Mouse (Mus musculus) midbrain, embryonic 10.5 days (tissue): ENCODE data around the gene Stk24. TPM values are rescaled to one million over a fixed set of nuclear protein-coding genes. Genes with fewer than 3 reads are reported as not detected.

Experiments
- DNase-seq: peaks from one replicate; pipeline ENCODE4 v3.0.0-alpha.2; 2017; ENCODE audit warnings: low spot score
- H3K27ac ChIP-seq: fragments of 300-500 bp; sonication (generic); replicated peaks from 2 replicates; pipeline ENCODE4 v1.5.1; 2016; ENCODE audit warnings: mild to moderate bottlenecking
- H3K27me3 ChIP-seq: fragments of 300-500 bp; sonication (generic); 2 replicates; pipeline ENCODE4 v1.6.1; 2016; ENCODE audit warnings: low read depth, mild to moderate bottlenecking; ENCODE audit not compliant: poor library complexity, severe bottlenecking
- H3K36me3 ChIP-seq: fragments of 300-500 bp; sonication (generic); 2 replicates; pipeline ENCODE4 v1.6.1; 2016; ENCODE audit warnings: mild to moderate bottlenecking, moderate library complexity
- H3K4me1 ChIP-seq: fragments of 300-500 bp; sonication (generic); 2 replicates; pipeline ENCODE4 v1.6.1; 2016
- H3K4me3 ChIP-seq: fragments of 300-500 bp; sonication (generic); 2 replicates; pipeline ENCODE4 v1.5.1; 2016; ENCODE audit warnings: mild to moderate bottlenecking, moderate library complexity
- H3K9me3 ChIP-seq: fragments of 300-500 bp; sonication (generic); replicated peaks from 2 replicates; pipeline ENCODE4 v1.6.1; 2016; ENCODE audit warnings: mild to moderate bottlenecking
- WGBS: fragments of 180-500 bp; shearing (Covaris S2); methylation state at CpG from one replicate; pipeline ENCODE4 v1.1.7; 2016; 5-methylcytosine and 5-hydroxymethylcytosine counted together
- polyA plus RNA-seq: library from polyadenylated mRNA; unstranded; fragments of >200 nt; fragmentation: Nextera tagmentation; extraction: Ambion mirVana; gene quantifications from 2 replicates; pipeline ENCODE4 v1.2.1, GENCODE M21; 2016

Stk24 gene
- polyA plus RNA-seq, 1 experiment from 2014 or later: 36.8 TPM

DNA sequence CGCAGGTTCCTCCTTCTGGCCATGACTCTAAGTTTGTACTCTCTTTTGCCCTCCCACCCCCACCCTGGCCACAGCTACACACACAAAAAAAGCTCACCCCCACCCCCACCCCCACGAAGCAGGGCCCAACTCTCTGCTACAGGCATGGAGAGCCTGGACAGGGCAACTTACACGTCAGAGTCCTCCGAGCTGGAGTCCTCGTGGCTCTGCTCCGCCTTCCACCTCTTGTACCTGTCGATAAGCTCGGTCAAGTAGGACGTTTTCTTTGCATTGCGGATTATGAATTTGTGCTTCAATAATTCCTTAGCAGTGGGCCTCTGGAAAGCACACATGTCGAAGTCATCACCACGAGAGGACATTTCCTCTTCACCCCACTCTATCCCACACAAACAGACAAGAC, 85.3 kb downstream of the Stk24 start:
- H3K36me3 ChIP-seq: peaks cover 91% of the 10 kb centered on the region
- no peaks in the 10 kb centered on the region for H3K4me1 ChIP-seq
- DNase-seq: no peak
- WGBS: 94% methylated on average over 12 of the region's 12 CpGs
- H3K27ac ChIP-seq: no peak overlapping the region
- H3K27me3 ChIP-seq: no peaks in the 10 kb centered on the region
- no peak overlapping the region for H3K4me3 ChIP-seq
- H3K9me3 ChIP-seq: no peaks in the 10 kb centered on the region

GRCm38 (mm10) chr14:121292391-121292790, 87.4 kb downstream of the Stk24 start:
- 94% methylated on average over 3 of the region's 3 CpGs for WGBS
- no peaks in the 10 kb centered on the region for H3K27me3 ChIP-seq
- no peak overlapping the region for H3K4me3 ChIP-seq
- no peaks in the 10 kb centered on the region for H3K9me3 ChIP-seq
- H3K27ac ChIP-seq: no peak overlapping the region
- no peaks in the 10 kb centered on the region for H3K4me1 ChIP-seq
- no peak for DNase-seq
- H3K36me3 ChIP-seq: peaks cover 90% of the 10 kb centered on the region

DNA sequence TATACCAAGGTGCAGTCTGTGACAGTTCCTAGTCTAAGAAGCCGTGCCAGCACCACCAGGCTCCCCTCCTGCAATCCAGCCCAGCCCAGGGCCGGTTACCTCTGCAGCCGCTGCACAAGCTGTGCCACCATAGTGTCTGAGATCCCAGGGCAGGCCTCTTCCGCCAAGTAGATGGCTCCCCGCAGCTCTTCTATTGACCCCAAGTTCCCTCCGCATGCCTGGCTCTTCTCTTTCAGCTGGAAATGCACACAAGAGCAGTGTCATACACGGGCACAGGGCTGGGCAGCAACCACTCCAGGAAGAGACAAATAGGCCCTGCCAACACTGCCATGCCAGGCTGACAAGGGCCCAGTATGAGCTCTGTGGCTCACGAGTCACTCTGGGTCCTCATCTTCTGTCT, 87.9 kb downstream of the Stk24 start:
- 94% methylated on average over 8 of the region's 8 CpGs for WGBS
- Histone ChIP-seq H3K36me3 (peaks cover 90% of the 10 kb centered on the region), H3K9me3 (no peaks in the 10 kb centered on the region), H3K4me3 (no peak overlapping the region), H3K27me3 (no peaks in the 10 kb centered on the region), H3K4me1 (no peaks in the 10 kb centered on the region), H3K27ac (no peak overlapping the region)
- no peak for DNase-seq

DNA sequence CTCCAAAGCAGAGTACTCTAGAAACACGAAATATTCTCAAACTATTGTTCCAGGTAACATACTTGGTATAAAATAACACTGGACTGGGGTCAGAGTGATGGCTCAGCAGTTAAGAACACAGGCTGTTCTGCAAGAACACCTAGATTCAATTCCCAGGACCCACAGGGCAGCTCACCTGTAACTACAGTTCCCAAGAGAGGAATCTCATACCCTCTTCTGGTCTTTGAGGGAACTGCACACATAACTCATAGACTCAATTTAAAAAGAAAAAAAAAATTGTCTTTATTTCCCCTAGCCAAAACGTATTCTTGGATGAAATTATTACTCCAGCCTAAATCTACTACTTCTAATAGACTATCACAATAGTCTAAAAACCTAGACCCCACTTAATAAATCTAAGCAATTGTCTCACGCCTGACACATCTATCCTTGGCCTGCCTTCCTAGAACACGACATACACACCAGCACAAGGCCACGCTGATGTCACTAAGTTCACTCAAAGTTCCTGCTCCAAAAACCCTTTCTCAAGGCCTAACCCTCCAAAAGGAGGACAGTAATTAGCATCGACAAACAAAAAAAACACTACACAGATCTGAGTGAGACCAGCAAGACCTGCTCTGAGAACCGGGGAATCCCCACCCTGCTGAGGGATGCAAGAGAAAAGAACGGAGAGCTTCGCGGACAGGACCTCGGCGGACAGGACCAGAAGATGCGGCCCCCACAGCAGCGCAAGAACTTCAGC, 94.3 kb downstream of the Stk24 start:
- Histone ChIP-seq H3K27me3 (no peaks in the 10 kb centered on the region), H3K4me1 (no peaks in the 10 kb centered on the region), H3K4me3 (no peak overlapping the region), H3K9me3 (no peaks in the 10 kb centered on the region), H3K36me3 (peaks cover 91% of the 10 kb centered on the region), H3K27ac (no peak overlapping the region)
- DNase-seq: no peak
- 96% methylated on average over 14 of the region's 14 CpGs for WGBS

GRCm38 (mm10) chr14:121281336-121281710, 98.5 kb downstream of the Stk24 start:
- no peak overlapping the region for H3K27ac ChIP-seq
- H3K4me1 ChIP-seq: no peaks in the 10 kb centered on the region
- H3K36me3 ChIP-seq: peaks cover 78% of the 10 kb centered on the region
- H3K27me3 ChIP-seq: no peaks in the 10 kb centered on the region
- no peaks in the 10 kb centered on the region for H3K9me3 ChIP-seq
- no peak for DNase-seq
- H3K4me3 ChIP-seq: no peak overlapping the region

DNA sequence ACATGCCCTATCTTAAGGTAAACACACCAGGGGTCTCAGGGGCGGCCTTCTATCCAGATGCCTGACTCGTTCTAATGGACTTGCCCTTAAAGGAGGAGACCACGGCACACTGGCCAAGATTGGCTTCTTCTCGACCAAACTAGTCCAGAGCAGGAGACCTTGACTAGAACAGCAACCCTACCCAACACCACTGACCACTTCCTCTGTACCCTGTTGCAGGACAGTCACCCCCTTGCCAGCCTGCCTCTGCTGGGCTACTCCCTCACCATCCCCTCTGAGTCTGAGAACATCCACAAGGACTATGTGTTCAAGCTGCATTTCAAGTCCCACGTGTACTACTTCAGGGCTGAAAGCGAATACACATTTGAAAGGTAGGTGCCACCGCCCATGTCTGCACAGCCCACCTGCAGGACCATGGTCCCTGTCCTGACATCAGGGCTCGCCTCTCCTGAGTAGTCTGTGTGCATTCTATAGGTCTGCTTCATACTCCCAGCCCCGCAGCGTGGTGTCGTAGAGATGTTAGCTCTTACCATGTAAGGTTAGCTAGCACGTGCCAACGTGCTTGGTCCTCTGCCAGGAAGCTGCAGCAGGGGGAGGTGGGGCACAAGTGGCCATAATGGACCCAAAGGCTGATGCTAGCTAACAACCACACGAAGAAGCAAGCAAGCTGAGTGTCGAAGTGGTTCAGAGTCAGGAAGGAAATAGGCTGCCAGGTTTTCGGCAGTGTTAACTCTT, 99.0 kb downstream of the Stk24 start:
- no peaks in the 10 kb centered on the region for H3K9me3 ChIP-seq
- H3K4me1 ChIP-seq: no peaks in the 10 kb centered on the region
- no peaks in the 10 kb centered on the region for H3K27me3 ChIP-seq
- 90% methylated on average over 16 of the region's 16 CpGs for WGBS
- no peak overlapping the region for H3K27ac ChIP-seq
- peaks cover 78% of the 10 kb centered on the region for H3K36me3 ChIP-seq
- no peak for DNase-seq
- no peak overlapping the region for H3K4me3 ChIP-seq

DNA sequence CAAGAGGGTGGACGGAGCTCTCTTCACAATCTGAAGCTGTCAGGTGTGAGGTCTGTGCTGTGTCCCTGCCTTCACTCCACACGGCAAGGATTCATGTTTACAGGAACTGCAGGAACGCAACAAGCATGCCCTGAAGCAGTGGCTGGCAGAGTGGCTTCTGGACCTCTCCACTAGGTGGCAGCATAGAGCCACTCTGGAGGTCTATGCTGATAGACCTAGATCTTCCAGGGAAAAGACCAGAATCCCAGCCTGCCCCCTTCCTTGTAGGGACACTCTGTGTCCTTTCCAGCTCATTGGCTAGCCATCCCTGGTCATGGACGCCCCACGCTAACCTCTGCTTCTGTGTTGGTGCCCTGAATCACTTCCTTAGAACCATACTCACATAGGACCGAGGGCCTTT, 100.7 kb downstream of the Stk24 start:
- no peaks in the 10 kb centered on the region for H3K4me1 ChIP-seq
- peak; percentile 80 for DNase-seq
- no peak overlapping the region for H3K4me3 ChIP-seq
- WGBS: 38% methylated on average over 6 of the region's 6 CpGs
- H3K27me3 ChIP-seq: no peaks in the 10 kb centered on the region
- H3K9me3 ChIP-seq: no peaks in the 10 kb centered on the region
- H3K36me3 ChIP-seq: peaks cover 77% of the 10 kb centered on the region
- no peak overlapping the region for H3K27ac ChIP-seq

DNA sequence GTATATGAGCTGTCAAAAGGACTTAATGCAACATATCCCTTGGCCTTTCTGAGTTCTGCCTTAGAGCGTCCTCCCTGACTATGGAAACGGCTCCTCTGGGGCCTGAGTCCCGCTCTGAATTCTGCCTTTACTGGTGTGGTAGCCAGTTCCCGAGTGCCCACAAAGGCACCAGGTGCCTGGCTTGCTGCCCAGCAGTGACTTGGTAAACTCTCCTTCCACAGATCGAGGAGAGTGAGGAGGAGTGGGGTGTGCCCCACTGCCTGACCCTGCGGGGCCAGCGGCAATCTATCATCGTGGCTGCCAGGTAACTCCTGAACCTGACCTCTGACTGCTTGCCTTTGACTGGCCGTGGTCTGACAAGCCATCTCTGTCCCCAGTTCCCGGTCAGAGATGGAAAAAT, 103.8 kb downstream of the Stk24 start:
- no peaks in the 10 kb centered on the region for H3K9me3 ChIP-seq
- H3K4me3 ChIP-seq: no peak overlapping the region
- no peaks in the 10 kb centered on the region for H3K27me3 ChIP-seq
- 90% methylated on average over 10 of the region's 10 CpGs for WGBS
- H3K36me3 ChIP-seq: peaks cover 77% of the 10 kb centered on the region
- no peak overlapping the region for H3K27ac ChIP-seq
- no peaks in the 10 kb centered on the region for H3K4me1 ChIP-seq
- DNase-seq: no peak

DNA sequence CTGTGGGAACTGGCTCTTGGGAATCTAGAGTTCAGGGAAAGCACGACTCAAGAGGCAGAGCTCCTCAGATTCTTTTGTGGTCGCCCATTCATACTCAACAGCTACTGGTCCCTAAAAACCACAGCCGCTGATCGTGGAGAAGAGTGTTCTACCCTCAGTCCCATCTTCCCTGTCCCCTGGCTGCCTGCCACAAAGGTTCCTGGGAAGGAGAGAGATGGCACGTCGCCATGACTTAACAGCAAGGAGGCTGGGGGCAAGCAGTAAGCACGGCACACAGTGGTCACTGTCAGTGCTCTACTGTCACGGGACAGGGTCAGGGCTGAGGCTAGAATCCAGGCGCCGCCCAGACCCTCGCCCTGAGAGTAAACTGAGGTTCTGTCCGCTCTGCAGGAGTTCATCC, 104.8 kb downstream of the Stk24 start:
- Histone ChIP-seq H3K9me3 (no peaks in the 10 kb centered on the region), H3K36me3 (peaks cover 69% of the 10 kb centered on the region), H3K4me1 (no peaks in the 10 kb centered on the region), H3K27me3 (no peaks in the 10 kb centered on the region), H3K4me3 (no peak overlapping the region), H3K27ac (no peak overlapping the region)
- DNase-seq: no peak
- WGBS: 91% methylated on average over 12 of the region's 12 CpGs

DNA sequence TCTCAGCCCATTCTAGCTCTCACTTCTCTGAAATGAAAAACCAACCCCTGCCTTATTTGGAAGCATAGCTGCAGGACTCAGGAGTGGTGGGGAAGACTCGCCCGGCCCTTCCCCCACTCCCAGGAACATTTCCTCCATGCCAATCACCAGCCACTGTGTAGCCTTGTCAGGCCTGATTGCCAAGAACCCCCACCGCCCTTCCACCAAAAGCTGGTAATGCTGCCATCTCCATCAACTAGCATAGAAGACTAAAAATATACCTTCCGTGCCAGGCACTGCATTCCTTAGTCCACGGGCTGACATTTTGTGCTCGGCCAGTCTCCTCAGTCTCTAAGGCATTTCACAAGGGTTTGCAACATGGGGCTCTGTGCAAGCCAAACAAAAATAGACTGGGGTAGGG, 109.3 kb downstream of the Stk24 start:
- no peak overlapping the region for H3K4me3 ChIP-seq
- no peak for DNase-seq
- no peaks in the 10 kb centered on the region for H3K9me3 ChIP-seq
- H3K36me3 ChIP-seq: peaks cover 61% of the 10 kb centered on the region
- no peak overlapping the region for H3K27ac ChIP-seq
- H3K4me1 ChIP-seq: no peaks in the 10 kb centered on the region
- WGBS: 84% methylated on average over 6 of the region's 6 CpGs
- H3K27me3 ChIP-seq: no peaks in the 10 kb centered on the region

GRCm38 (mm10) chr14:121267801-121268200, 112.0 kb downstream of the Stk24 start:
- no peak overlapping the region for H3K4me3 ChIP-seq
- H3K36me3 ChIP-seq: peaks cover 43% of the 10 kb centered on the region
- no peak overlapping the region for H3K27ac ChIP-seq
- 85% methylated on average over 8 of the region's 8 CpGs for WGBS
- 0 out of 2 replicates have a peak, but pooled peaks cover 1% of the 10 kb centered on the region for H3K4me1 ChIP-seq
- no peak for DNase-seq
- H3K9me3 ChIP-seq: no peaks in the 10 kb centered on the region
- no peaks in the 10 kb centered on the region for H3K27me3 ChIP-seq

GRCm38 (mm10) chr14:121264453-121264852, 115.4 kb downstream of the Stk24 start:
- no peak overlapping the region for H3K4me3 ChIP-seq
- H3K36me3 ChIP-seq: peaks cover 25% of the 10 kb centered on the region; the same call in 1 of the 2 replicates
- peaks cover 8% of the 10 kb centered on the region for H3K4me1 ChIP-seq
- no peak overlapping the region for H3K27ac ChIP-seq
- H3K9me3 ChIP-seq: no peaks in the 10 kb centered on the region
- DNase-seq: no peak
- no peaks in the 10 kb centered on the region for H3K27me3 ChIP-seq
- 93% methylated on average over 6 of the region's 6 CpGs for WGBS

GRCm38 (mm10) chr14:121263912-121264311, 115.9 kb downstream of the Stk24 start:
- H3K4me3 ChIP-seq: no peak overlapping the region
- H3K27me3 ChIP-seq: no peaks in the 10 kb centered on the region
- DNase-seq: no peak
- H3K27ac ChIP-seq: no peak overlapping the region
- H3K9me3 ChIP-seq: no peaks in the 10 kb centered on the region
- peaks cover 25% of the 10 kb centered on the region; the same call in 1 of the 2 replicates for H3K36me3 ChIP-seq
- H3K4me1 ChIP-seq: peaks cover 13% of the 10 kb centered on the region
- WGBS: 92% methylated on average over 2 of the region's 2 CpGs
